Mouse (Mus musculus) spleen, adult 2 months (tissue): ENCODE measurements around the gene Phip.

Experiments
- CTCF ChIP-seq: fragments of 200-500 bp; IDR thresholded peaks from 2 replicates; pipeline ENCODE4 v1.5.1; 2011; ENCODE audit warnings: mild to moderate bottlenecking, inconsistent platforms; ENCODE audit not compliant: insufficient read depth, insufficient read length, insufficient replicate concordance; ENCODE audit errors: extremely low read depth
- POLR2A ChIP-seq: fragments of 200-500 bp; IDR thresholded peaks from 2 replicates; pipeline ENCODE4 v1.6.1; 2011; ENCODE audit warnings: low read depth, low read length, inconsistent platforms

DNA sequence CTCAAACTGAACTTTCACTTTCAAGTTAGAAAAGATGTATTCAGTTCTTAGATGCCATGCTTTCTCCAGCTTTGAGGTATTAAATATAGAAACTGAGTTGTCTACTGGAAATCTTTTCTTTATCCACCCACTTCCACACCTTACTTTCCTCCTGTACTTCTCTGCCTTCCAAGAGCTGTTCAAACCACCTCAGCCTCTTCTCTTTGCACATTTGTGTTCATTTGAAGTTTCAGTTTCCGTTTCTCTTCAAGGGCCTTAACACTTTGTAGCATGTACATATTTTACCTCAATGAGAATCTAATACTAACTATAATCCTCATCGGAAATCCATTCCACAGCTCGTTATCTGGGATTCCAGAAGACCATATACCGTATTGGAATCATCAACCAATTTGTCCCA, 11.3 kb downstream of the Phip start:
- TF ChIP-seq CTCF (no peak), POLR2A (no peak)
